Mouse (Mus musculus) intestine, embryonic 14.5 days (tissue): ENCODE measurements around the gene Tmem104. TPM values are rescaled to one million over a fixed set of nuclear protein-coding genes. Genes with fewer than 3 reads are reported as not detected.

ENCODE experiments used
- ATAC-seq: fragments of 200-750 bp; cut with Nextera tagmentation; replicated peaks from 2 replicates; pipeline ENCODE4 v1.8.0; 2017; ENCODE audit warnings: low read depth, moderate number of reproducible peaks, moderate TSS enrichment, moderate library complexity; ENCODE audit not compliant: low FRiP score, low TSS enrichment
- DNase-seq: peaks from one replicate; pipeline ENCODE4 v3.0.0-alpha.2; 2018; ENCODE audit warnings: low spot score
- H3K27ac ChIP-seq: fragments of 300-500 bp; sonication (generic); 2 replicates; pipeline ENCODE4 v1.5.1; 2014; ENCODE audit warnings: low read depth, mild to moderate bottlenecking, control low read depth
- H3K27me3 ChIP-seq: fragments of 300-500 bp; sonication (generic); replicated peaks from 2 replicates; pipeline ENCODE4 v1.6.1; 2014; ENCODE audit warnings: low read length, control low read depth; ENCODE audit not compliant: control insufficient read depth, insufficient read depth
- H3K36me3 ChIP-seq: fragments of 300-500 bp; sonication (generic); 2 replicates; pipeline ENCODE4 v1.6.1; 2014; ENCODE audit warnings: low read length, control low read depth; ENCODE audit not compliant: control insufficient read depth, insufficient read depth
- H3K4me1 ChIP-seq: fragments of 300-500 bp; sonication (generic); replicated peaks from 2 replicates; pipeline ENCODE4 v1.6.1; 2014; ENCODE audit warnings: low read length, control low read depth, mixed read lengths; ENCODE audit not compliant: control insufficient read depth, insufficient read depth
- H3K4me2 ChIP-seq: fragments of 300-500 bp; sonication (generic); 2 replicates; pipeline ENCODE4 v1.6.1; 2014; ENCODE audit warnings: low read length
- H3K4me3 ChIP-seq: fragments of 300-500 bp; sonication (generic); 2 replicates; pipeline ENCODE4 v1.5.1; 2014; ENCODE audit warnings: low read depth, low read length, control low read depth, mixed read lengths
- H3K9ac ChIP-seq: fragments of 300-500 bp; sonication (generic); 2 replicates; pipeline ENCODE4 v1.6.1; 2014; ENCODE audit warnings: mild to moderate bottlenecking, low read length
- H3K9me3 ChIP-seq: fragments of 300-500 bp; sonication (generic); 2 replicates; pipeline ENCODE4 v1.6.1; 2016; ENCODE audit warnings: low read length, control low read depth; ENCODE audit not compliant: control insufficient read depth
- WGBS: fragments of 180-500 bp; shearing (Covaris S2); extraction: QIAGEN DNeasy Blood & Tissue Kit; methylation state at CpG from one replicate; pipeline ENCODE4 v1.1.7; 2014; 5-methylcytosine and 5-hydroxymethylcytosine counted together
- polyA plus RNA-seq: library from polyadenylated mRNA; unstranded; fragments of >200 nt; fragmentation: Nextera tagmentation; extraction: Ambion mirVana; gene quantifications from 2 replicates; pipeline ENCODE4 v1.2.1, GENCODE M21; 2014

Tmem104 gene
- polyA plus RNA-seq, 1 experiment from 2014 or later: 8.3 TPM

DNA sequence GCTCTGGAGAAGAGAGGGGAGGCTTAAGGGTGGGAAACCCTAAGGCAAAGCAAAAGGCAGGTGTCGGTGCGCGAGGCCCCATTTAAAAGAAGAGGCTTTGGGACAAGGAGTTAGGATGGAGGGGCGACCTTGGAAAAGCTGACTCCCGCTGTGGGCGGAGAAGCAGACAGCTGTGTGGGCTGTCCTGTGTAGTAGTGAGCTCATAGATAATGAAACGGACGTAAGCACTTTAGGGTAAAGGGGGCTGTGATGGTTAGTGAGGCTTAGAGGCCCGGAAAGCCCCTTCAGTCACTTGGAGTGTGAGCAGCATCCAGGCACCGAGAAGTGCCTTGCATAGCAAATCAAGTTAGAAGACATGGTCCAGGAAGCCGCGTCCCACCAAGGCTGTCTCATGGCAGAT lies 406 bp downstream of the Tmem104 start, which contains the start of gene Nat9:
TSS of gene Nat9 (minus strand) at position 167 of the 400 bp plus-strand sequence.
- DNase-seq (no peak), ATAC-seq (0 out of 2 replicates have a peak, but pooled peaks have one; percentile 2)
- peak within 1 kb of the TSS; percentile 60 for H3K9ac ChIP-seq
- 11% methylated on average over 12 of the region's 12 CpGs for WGBS
- H3K36me3 ChIP-seq: no peaks in the 10 kb centered on the region
- no peaks in the 10 kb centered on the region for H3K9me3 ChIP-seq
- H3K4me3 ChIP-seq: peak within 1 kb of the TSS; percentile 55
- H3K4me2 ChIP-seq: peak within 1 kb of the TSS; percentile 90
- H3K27me3 ChIP-seq: no peaks in the 10 kb centered on the region
- H3K27ac ChIP-seq: peak within 1 kb of the TSS; percentile 60; the same call in 1 of the 2 replicates
- peaks cover 14% of the 10 kb centered on the region for H3K4me1 ChIP-seq

- Histone ChIP-seq H3K27me3 (no peaks in the 10 kb centered on the region), H3K4me2 (no peak overlapping the region), H3K4me1 (peaks cover 14% of the 10 kb centered on the region), H3K36me3 (no peaks in the 10 kb centered on the region), H3K9ac (no peak overlapping the region), H3K27ac (no peak overlapping the region), H3K9me3 (no peaks in the 10 kb centered on the region), H3K4me3 (no peak overlapping the region)
- DNase-seq: no peak
- 81% methylated on average over 13 of the region's 13 CpGs for WGBS
- ATAC-seq: no peak
Observed at GRCm38 (mm10) chr11:115188539-115189231, 1.4 kb downstream of the Tmem104 start.

DNA sequence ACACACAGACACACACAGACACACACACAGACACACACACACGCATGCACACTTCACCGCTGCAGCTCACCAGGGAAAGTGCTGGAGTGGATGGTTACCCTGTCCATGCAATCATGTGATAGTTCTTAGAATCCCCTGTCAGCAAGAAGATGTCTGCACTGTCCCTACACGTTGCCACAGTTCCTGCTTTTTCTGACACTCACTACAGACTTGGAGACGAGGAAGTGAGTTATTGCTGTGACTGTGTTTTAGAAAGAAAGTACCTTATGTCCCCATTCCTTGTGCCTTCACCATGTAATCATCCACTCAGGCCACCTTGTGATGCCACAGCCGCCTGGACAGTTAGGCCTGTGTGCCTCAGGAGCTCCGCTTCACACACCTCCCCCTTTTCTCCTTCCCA lies 2.0 kb downstream of the Tmem104 start:
- Histone ChIP-seq H3K27ac (no peak overlapping the region), H3K9me3 (no peaks in the 10 kb centered on the region), H3K4me3 (no peak overlapping the region), H3K4me1 (peaks cover 14% of the 10 kb centered on the region), H3K4me2 (no peak overlapping the region), H3K36me3 (no peaks in the 10 kb centered on the region), H3K9ac (no peak overlapping the region), H3K27me3 (no peaks in the 10 kb centered on the region)
- 82% methylated on average over 6 of the region's 6 CpGs for WGBS
- ATAC-seq (no peak), DNase-seq (no peak)

GRCm38 (mm10) chr11:115192180-115192579 lies 4.9 kb downstream of the Tmem104 start:
- DNase-seq (no peak), ATAC-seq (no peak)
- Histone ChIP-seq H3K4me3 (no peak overlapping the region), H3K27me3 (no peaks in the 10 kb centered on the region), H3K27ac (no peak overlapping the region), H3K9me3 (no peaks in the 10 kb centered on the region), H3K9ac (no peak overlapping the region), H3K4me2 (no peak overlapping the region), H3K4me1 (peaks cover 8% of the 10 kb centered on the region; the same call in 1 of the 2 replicates), H3K36me3 (no peaks in the 10 kb centered on the region)
- WGBS: 60% methylated on average over 9 of the region's 9 CpGs

- WGBS: 74% methylated on average over 6 of the region's 6 CpGs
- H3K27me3 ChIP-seq: no peaks in the 10 kb centered on the region
- no peak overlapping the region for H3K27ac ChIP-seq
- no peak overlapping the region for H3K9ac ChIP-seq
- H3K36me3 ChIP-seq: no peaks in the 10 kb centered on the region; the same call in 1 of the 2 replicates
- H3K9me3 ChIP-seq: no peaks in the 10 kb centered on the region
- H3K4me3 ChIP-seq: no peak overlapping the region
- ATAC-seq (no peak), DNase-seq (no peak)
- H3K4me2 ChIP-seq: no peak overlapping the region
- 0 out of 2 replicates have a peak, but pooled peaks cover 2% of the 10 kb centered on the region for H3K4me1 ChIP-seq
Observed at GRCm38 (mm10) chr11:115194693-115195092, 7.4 kb downstream of the Tmem104 start.

DNA sequence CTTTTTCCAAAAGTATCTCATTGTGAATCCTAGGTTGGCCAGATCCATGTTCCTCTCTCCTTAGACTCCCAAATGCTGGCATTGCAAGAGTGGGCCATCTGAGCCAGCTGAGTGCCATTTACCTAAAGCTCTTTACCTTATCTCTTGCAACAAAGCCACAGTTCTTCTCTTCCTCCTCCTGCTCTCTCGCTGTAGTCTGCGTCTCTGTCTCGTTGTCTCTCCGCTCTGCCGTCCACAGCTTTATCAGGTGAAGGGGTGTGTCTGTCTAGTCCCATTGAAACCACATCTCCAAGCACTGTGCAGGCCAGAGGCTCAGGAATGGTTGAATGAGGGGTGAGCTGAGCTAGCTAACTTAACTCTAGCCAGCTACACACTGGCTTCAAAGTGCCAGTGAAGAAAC lies 8.6 kb downstream of the Tmem104 start:
- H3K4me1 ChIP-seq: 0 out of 2 replicates have a peak, but pooled peaks cover 2% of the 10 kb centered on the region
- H3K27me3 ChIP-seq: no peaks in the 10 kb centered on the region
- peaks cover 4% of the 10 kb centered on the region for H3K36me3 ChIP-seq
- DNase-seq (no peak), ATAC-seq (no peak)
- no peak overlapping the region for H3K4me2 ChIP-seq
- no peak overlapping the region for H3K4me3 ChIP-seq
- H3K9me3 ChIP-seq: no peaks in the 10 kb centered on the region
- whole genome bisulfite sequencing: 75% methylated on average over 5 of the region's 5 CpGs
- no peak overlapping the region for H3K27ac ChIP-seq
- H3K9ac ChIP-seq: no peak overlapping the region

GRCm38 (mm10) chr11:115197558-115197957 lies 10.3 kb downstream of the Tmem104 start:
- H3K4me3 ChIP-seq: no peak overlapping the region
- no peaks in the 10 kb centered on the region for H3K9me3 ChIP-seq
- H3K27ac ChIP-seq: no peak overlapping the region
- no peak overlapping the region for H3K9ac ChIP-seq
- no peaks in the 10 kb centered on the region for H3K4me1 ChIP-seq
- H3K36me3 ChIP-seq: peaks cover 16% of the 10 kb centered on the region
- no peak overlapping the region for H3K4me2 ChIP-seq
- H3K27me3 ChIP-seq: no peaks in the 10 kb centered on the region
- ATAC-seq (no peak), DNase-seq (no peak)
- WGBS: 73% methylated on average over 8 of the region's 8 CpGs

DNA sequence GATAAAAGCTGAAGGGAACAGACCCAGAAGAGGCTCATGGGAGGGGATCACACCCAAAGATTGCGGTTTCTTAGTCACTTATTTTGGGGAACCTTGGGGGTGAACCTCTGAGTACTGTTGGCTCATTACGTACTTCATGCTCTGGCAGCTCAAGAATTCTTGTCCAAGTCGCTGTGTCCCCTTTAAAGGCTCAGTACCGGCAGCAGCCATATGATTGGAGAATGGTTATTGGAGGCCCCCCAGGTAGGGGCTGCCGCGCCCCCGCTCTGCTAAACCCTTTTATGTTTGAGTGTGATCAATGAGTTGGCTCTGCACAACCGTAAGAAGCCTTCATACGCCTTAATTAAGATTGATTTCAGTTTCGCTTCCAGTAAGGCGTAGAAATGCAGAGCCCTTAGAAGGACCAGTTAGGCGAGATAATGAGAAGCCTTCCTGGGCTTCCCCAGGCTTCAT lies 11.7 kb downstream of the Tmem104 start:
- Histone ChIP-seq H3K9me3 (no peaks in the 10 kb centered on the region), H3K27me3 (no peaks in the 10 kb centered on the region), H3K4me2 (no peak overlapping the region), H3K36me3 (peaks cover 16% of the 10 kb centered on the region), H3K4me1 (no peaks in the 10 kb centered on the region), H3K4me3 (no peak overlapping the region), H3K27ac (no peak overlapping the region), H3K9ac (no peak overlapping the region)
- 46% methylated on average over 12 of the region's 12 CpGs for WGBS
- DNase-seq (no peak), ATAC-seq (no peak)

DNA sequence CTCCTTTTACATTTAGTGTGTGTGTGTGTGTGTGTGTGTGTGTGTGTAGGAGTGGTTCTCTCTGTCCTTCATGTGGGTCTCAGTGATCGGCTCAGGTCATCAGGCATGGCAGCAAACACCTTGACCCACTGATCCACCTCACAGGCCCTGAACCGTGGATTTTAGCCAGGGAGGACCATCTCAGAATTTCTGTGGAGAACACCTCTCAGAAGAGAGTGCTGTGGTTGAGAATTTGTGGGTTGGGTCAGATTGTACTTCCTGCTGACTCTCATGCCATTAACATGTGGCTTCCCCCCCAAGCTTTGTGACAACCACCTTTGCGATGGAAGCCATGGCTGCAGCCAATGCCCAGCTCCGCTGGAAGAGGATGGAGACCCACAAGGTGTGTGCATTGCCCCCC lies 13.2 kb downstream of the Tmem104 start:
- Histone ChIP-seq H3K36me3 (peaks cover 24% of the 10 kb centered on the region), H3K4me1 (no peaks in the 10 kb centered on the region), H3K27ac (no peak overlapping the region), H3K9ac (no peak overlapping the region), H3K27me3 (no peaks in the 10 kb centered on the region), H3K4me2 (no peak overlapping the region), H3K4me3 (no peak overlapping the region), H3K9me3 (no peaks in the 10 kb centered on the region)
- no peak for DNase-seq
- WGBS: 94% methylated on average over 4 of the region's 4 CpGs
- ATAC-seq: no peak
